Mouse (Mus musculus) thymus, adult 18-20 months (tissue): ENCODE measurements around the gene Ctsl.
A peak's percentile ranks its signal among the peaks of the same experiment; 100 is the strongest.

Experiments used
- DNase-seq, 2 experiments: peaks; one replicate each; pipeline ENCODE4 v3.0.0; 2022; ENCODE audit warnings: mixed read lengths in 2 of 2

Gene Ctsl

DNA sequence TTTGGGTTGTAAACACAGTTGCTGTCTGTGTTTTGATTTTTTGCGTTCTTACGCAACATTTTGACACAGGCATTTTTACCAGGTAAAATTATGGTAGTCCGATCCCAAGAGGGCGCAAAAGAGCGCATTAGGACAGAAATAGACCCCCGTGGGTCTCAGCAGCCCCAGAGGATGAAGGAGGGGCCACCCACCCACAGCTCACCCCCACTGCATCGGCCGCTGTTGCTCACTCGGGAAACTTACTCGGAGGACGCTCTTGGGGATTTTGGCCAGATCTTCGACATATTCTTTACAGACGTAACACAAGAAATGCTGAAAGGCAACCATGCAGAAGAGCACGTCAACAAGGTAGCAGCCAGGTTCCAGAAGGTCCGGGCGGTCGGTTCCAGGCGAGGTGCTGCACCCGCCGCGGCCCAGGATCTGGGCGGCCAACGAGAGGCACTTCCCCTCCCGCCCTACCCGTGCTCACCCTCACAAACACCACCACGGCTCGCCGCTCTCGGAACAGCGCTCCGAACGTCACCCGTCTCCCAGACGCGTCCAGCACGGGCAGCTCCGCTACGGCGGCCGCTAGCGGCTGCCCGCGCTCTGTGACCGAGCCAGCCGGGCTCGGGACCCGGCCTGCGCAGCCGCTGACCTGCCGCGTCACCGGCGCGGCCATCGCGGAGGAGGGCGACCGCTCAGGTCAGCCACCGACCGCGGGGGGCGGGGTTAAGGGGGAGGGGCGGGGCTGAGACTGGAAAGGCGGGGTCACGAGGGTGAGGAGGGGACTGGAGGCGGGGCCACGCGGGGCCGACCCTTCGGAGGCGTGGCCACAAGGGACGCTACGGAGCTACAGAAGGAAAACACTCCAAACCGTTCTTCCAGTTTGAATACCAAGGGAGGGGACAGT lies 58.4 kb downstream of the Ctsl start, which contains the start of gene Aaed1:
TSS of gene Aaed1 (minus strand) at position 687 of the 892 bp plus-strand sequence.
- DNase-seq: peak; percentile 72 to 77

DNA sequence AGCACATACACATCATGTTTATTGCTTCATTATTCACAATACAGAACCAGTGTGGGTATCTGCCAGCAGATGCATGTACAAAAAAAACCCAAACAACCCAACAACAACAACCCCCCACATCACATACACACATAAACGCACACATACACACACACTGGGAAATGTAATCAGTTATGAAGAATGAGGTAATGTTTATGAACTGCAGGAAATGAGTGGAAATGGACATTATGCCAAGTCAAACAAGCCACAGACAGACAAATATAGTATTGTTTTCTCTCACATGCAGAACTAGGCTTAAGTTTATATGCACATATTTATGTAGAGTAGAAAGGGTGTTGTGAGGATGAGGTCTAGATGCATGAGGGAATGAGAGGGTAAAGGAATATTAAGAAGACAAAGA lies 59.4 kb downstream of the Ctsl start:
- no peak for DNase-seq

DNA sequence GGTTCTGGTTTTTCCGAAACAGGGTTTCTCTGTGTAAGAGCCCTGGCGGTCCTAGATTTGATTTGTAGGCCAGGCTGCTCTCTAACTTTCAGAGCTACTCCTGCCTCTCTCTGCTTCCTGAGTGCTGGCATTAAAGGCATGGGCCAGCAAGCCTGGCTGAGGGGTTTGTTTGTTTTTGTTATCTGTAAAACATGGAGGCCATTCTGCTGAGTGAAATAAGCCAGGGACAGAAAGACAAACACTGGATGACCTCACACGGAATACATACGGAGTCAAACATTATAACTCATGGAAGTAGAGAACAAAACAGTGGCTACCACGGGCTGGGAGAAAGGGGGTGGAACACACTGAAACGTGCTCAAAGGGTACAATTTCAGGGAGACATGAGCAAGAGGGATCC lies 60.1 kb downstream of the Ctsl start:
- no peak for DNase-seq

DNA sequence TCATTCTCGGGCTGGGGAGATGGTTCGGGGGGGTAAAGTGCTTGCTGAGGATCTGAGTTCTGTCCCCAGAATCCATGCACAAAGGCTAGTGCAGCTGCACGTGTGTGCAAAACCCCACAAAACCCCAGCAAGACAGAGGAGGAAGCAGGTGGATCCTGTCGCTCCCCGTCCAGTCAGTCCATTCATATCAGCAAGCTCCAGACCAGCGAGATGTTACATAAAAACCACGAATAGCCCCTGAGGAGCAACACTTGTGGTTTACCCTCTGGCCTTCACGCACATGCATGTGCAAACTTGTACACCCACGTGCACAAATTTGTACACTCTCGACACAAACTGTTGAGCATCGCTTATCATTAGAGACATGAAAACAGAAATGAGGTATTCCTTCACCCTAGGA lies 60.8 kb downstream of the Ctsl start:
- no peak for DNase-seq
